Mouse (Mus musculus) gastrocnemius, postnatal 4 days (tissue): ENCODE data around the gene Rsph6a. TPM values are rescaled to one million over a fixed set of nuclear protein-coding genes. Genes with fewer than 3 reads are reported as not detected.
A peak's percentile ranks its signal among the peaks of the same experiment; 100 is the strongest.

ENCODE experiments used
- DNase-seq, 2 experiments: peaks; one replicate each; pipeline ENCODE4 v3.0.0; 2021 to 2022; ENCODE audit warnings: low spot score in 2 of 2, mixed read lengths in 2 of 2
- long read RNA-seq, 2 experiments: library from polyadenylated mRNA; stranded (forward); transcript quantifications; one replicate each; pipeline ENCODE4 v2.0.0; 2021
- total RNA-seq, 2 experiments: library from RNA; stranded (reverse); gene quantifications; 2 replicates each; pipeline ENCODE4 v1.2.3; 2021

Rsph6a gene
- total RNA-seq: not detected
- long read RNA-seq, experiment 1, partial matches to known transcripts: 0 of 1 reads
- long read RNA-seq, experiment 1, other reads (novel, unspliced or antisense): 1 of 1 reads
- long read RNA-seq, experiment 2, partial matches to known transcripts: 0 of 1 reads
- long read RNA-seq, experiment 2, other reads (novel, unspliced or antisense): 1 of 1 reads

- peak in 1 of 2 experiments; percentile 60 for DNase-seq
Measured at GRCm38 (mm10) chr7:19054047-19054776, at the start of gene Rsph6a. Rsph6a (plus strand) TSS chr7:19054690.

DNA sequence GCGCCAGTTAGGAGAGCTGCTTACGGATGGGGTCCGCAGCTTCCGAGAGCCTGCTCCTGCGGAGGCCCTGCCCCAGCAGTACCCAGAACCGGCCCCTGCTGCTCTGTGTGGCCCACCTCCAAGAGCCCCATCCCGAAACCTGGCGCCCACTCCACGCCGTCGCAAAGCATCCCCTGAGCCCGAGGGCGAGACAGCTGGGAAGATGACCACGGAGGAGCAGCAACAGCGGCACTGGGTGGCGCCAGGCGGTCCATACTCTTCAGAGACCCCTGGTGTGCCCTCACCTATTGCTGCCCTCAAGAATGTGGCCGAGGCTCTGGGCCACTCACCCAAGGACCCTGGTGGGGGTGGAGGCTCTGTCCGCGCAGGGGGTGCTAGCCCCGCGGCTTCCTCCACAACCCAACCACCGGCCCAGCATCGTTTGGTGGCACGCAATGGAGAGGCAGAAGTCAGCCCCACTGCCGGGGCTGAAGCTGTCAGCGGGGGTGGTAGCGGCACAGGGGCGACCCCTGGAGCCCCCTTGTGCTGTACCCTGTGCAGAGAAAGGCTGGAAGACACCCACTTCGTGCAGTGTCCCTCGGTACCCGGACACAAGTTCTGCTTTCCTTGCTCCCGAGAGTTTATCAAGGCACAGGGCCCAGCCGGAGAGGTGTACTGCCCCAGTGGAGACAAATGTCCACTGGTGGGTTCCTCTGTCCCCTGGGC is 48.9 kb upstream of the Rsph6a start:
- peak in 1 of 2 experiments; percentile 26 for DNase-seq

- DNase-seq: peak; percentile 60 to 83
Measured at GRCm38 (mm10) chr7:19006476-19006875, 48.0 kb upstream of the Rsph6a start.

DNA sequence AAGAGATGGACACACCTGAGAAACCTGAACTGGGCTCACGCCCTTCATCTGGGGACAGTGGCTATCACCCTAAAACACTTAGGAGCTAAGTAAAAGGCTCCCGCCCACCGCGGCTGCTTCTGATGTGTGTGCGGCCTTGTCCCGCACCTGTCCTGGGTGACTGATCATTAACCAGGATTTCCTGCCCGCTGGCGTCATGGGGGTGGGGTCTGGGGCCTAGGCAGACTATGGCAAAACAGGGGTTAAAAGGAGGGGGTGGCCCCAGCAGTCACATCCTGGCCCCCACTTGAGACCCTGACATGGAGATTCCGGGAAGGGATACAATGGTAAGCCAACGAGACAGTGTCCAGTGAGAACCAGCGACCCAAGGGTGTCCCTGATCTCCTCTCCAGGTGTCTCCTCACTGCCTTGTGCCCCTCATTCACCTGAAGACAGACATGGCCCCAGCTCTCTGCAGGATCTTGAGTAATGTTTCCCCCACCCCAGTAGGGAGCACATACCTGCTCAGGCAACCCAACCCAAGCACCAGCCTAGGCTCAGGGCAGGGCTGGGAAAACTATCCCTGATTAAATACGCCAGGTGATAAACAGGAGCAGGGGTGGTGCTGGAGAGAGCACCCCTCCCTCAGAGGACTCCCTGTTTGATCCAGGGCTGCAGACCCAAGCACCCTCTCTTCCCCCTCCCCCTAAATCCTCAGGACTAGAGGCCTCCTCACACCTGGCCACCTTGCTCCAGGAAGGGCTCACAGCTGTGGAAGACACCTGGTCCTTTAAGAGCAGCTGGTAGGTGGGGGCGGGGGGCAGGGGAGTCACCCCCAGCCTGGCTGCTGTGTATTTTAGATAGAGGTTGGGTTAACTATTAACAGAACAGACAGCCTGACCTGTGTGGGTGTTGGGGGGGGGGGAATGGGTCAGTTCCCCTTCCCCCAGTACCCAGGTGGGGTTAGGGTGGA is 47.2 kb upstream of the Rsph6a start:
- DNase-seq: no peak

GRCm38 (mm10) chr7:19010581-19010980 is 43.9 kb upstream of the Rsph6a start:
- no peak for DNase-seq

- peak in 1 of 2 experiments; percentile 50 for DNase-seq
Measured at GRCm38 (mm10) chr7:19012025-19012621, 42.4 kb upstream of the Rsph6a start.

GRCm38 (mm10) chr7:19012882-19013281 is 41.6 kb upstream of the Rsph6a start:
- DNase-seq: no peak

DNA sequence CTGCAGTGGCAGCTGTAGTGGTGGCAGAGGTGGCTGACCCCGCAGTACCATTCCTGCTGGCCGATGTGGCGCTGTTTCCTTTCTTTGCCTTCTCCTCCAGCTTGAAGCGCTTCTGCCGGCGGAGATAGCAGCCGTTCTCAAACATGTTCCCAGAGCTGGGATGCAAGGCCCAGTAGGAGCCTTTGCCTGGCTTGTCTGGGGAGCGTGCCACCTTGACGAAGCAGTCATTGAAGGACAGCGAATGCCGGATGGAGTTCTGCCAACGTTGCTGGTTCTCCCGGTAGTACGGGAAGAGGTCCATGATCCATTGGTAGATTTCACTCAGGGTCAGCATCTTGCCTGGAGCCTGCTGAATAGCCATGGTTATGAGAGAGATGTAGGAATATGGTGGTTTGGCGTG is 40.0 kb upstream of the Rsph6a start:
- DNase-seq: no peak

- no peak for DNase-seq
Measured at GRCm38 (mm10) chr7:19016042-19016441, 38.4 kb upstream of the Rsph6a start.

GRCm38 (mm10) chr7:19017909-19018308 is 36.6 kb upstream of the Rsph6a start:
- no peak for DNase-seq

DNA sequence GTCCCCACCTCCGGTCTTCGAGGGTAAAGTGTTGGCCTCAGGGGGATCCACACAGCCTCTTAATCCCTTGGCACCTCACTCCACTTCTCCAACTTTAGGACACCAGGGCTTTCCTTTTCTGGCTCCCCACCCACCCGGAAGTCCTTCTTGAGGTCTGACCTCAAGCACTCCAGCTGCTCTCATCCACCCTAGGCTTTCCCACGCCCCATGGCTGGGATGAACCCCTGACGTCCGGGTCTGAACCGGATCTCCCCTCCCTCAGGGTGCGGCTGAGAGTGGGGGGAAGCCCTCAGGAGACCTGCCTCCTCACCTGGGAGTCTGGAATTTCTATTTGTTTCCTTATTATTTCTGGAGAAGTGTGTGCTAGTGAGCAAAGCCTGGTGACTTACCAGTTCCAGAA is 33.4 kb upstream of the Rsph6a start:
- DNase-seq: no peak

DNA sequence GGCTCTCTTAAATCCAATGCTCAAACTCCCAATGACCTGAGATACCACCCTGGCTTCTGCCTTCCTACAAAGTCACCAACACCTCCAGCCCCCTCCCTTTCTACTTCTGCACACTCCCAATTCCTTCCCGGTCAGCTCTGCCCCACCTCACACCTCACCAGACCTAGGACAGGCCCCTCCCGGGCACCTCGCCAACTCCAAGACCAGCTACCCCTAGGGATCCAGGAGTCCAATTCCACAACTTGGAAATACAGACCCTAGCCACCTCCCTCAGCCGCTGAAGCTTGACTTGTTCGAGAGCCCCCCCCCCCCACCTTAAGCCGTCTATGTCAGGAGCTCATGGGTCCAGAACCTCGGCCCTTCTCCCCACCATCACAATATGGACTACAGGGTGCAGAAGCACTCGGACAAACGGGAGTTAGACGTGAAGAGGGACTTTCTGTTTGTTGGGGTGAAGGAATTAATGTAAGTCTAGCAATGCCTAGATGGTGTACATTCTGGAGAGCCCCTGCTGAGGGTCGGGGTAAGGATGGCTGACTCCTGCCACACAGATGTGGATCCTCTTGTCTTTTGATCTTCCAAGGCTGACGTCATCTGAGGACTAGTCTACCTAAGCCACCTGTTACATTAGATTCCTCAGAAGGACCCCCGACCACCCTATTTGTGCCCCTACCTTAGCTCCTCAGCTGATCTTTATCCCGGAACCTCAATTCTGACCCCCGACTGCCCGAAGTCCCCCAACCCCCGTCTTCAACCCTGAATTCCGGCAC is 32.1 kb upstream of the Rsph6a start:
- DNase-seq: no peak

- peak; percentile 37 for DNase-seq
Measured at GRCm38 (mm10) chr7:19023357-19023814, 31.1 kb upstream of the Rsph6a start, which contains the start of gene Foxa3. Foxa3 (minus strand) TSS chr7:19023538.

- peak; percentile 92 to 94 for DNase-seq
Measured at GRCm38 (mm10) chr7:19024096-19024506, 30.4 kb upstream of the Rsph6a start, which contains the start of gene Sympk. Sympk (plus strand) TSS chr7:19024377.

DNA sequence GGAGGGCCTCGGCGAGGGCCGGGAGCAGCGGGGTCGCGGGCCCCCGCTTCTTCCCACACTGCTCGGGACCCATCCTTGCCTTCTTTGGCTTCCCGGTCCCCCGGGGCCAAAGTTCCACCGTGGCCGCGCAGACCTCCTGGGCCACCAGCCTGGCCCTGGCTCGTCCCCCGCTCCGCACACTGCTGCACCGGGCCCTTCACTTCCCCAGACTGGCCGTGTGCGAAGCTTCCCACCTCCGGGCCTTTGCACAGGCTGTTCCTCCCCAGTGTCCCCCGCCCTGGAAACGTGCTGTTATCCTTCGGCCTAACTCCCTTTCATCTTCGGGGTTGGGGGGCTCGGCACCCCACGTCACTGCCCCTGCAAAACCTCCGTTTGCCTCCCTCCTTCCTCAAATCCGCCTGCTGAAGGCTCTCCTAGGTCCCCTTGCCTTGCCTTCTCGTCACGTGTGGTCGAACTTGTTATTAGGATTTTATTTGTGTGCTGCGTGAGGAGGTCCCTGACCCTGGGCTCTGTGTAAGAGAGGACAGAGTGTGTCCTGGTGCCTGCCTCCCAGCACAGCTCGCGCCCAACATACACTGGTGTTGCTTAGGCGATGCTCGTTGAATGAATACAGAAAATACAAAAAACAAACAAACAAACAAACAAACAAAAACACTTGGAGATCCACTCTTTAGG is 29.8 kb upstream of the Rsph6a start:
- peak in 1 of 2 experiments; percentile 54 for DNase-seq

DNA sequence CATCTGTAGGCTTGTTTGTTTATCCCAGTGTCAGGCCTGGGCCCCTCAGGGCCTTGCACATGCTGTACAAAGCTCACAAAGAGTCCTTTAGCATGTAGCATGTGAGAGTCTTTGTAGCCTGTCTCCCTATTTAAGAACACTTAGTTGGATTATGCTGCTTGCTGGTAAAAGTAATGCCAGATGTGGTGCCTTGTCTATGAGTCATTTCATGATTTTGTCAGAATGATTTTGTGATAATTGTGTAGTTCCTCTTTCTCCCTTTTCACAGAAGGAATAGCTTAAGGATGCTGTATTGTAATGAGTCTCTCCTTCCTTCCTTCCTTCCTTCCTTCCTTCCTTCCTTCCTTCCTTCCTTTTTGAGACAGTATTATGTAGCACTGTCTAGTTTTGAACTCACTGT is 26.4 kb upstream of the Rsph6a start:
- DNase-seq: no peak

DNA sequence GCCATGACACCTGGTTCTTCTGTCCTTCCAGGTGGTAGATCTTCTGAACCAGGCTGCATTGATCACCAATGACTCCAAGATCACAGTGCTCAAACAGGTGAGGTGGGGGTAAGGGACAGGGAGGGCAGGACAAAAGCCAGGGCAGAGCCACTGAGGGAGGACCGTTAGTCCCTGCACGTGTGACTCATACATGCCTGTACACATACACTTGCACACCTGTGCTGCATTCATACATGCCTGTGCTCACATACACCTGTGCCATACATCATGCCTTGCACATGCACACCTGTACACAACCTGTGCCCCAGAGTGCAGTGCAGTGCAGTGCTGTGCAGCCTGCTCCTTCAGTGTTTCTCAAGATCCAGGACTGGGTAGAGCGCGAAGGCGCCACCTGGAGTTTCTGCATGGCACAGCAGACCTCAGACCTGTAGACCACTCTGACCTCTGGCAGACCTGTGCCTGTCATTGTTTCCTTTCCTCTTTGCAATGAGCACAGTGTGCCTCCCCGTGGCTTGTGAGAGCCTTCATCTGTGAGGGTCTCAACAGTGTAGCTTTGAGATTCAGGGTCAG is 25.3 kb upstream of the Rsph6a start:
- DNase-seq: no peak

DNA sequence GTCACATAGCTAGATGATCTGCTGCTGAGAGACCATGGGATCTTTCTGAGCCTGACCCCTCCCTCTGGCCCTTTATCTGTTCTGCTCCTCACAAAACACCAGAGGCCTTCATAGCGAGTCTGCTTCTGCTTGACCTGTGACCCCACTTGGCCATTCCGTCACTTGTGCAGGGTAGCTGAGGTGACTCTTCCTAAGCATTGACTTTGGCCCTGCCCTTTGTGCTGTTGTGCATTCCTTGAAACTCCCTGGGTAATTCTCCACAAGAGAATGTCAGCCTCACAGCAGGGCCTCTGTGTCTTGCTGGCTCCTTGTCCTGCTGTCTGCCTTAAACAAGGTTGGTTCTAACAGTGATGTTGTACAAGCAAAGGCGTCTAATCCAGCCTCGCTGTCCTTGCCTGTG is 22.8 kb upstream of the Rsph6a start:
- DNase-seq: no peak

DNA sequence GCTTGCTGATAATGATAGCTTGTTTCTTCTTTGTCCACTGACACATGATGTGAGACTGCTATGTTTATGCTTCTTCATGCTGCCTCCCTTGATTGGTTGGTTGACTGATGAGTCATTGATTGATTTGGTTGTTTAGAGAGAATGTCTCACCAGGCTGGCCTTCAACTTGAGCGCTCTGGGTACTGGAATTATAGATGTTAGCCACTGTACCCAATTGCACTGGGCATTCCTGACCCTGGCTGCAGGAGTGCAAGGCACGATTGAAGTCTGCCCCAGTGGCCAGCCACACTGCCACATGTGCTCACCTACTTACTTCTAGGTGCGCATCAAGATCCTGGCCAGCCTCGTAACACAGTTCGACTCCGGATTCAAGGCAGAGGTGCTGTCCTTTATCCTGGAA is 9.9 kb upstream of the Rsph6a start:
- no peak for DNase-seq
